Mouse (Mus musculus): Measurements from ENCODE around the gene Nudt19. TPM values are rescaled to one million over a fixed set of nuclear protein-coding genes. Genes with fewer than 3 reads are reported as not detected.
A peak's percentile ranks its signal among the peaks of the same experiment; 100 is the strongest.

Nudt19 gene
- 75.2 and 76.6 TPM in 2 replicates for total RNA-seq (2014; rRNA removed; ENCODE audit: low replicate concordance)
- 133 and 136 TPM in 2 replicates for polyA plus RNA-seq (2015; fragmentation: Nextera tagmentation; extraction: Ambion mirVana)

- peaks cover 8% of the 10 kb centered on the region for H3K4me1 ChIP-seq (ENCODE audit: control insufficient read depth, insufficient read depth)
- peak within 1 kb of the TSS; percentile 97 for H3K4me2 ChIP-seq (ENCODE audit: low read depth, low read length)
- peak within 1 kb of the TSS; percentile 87 for H3K4me3 ChIP-seq (ENCODE audit: low read depth, low read length)
- no peak for ATAC-seq (ENCODE audit: insufficient read depth, low read depth)
- TF ChIP-seq EP300 (IDR thresholded peaks at IDR 0.05; ENCODE audit: low read depth) (no peak), CTCF (IDR thresholded peaks at IDR 0.05; ENCODE audit: low read depth) (no peak)
- no peaks in the 10 kb centered on the region for H3K9me3 ChIP-seq (replicated peaks; ENCODE audit: control insufficient read depth, low read length)
- H3K36me3 ChIP-seq (replicated peaks; ENCODE audit: control insufficient read depth, insufficient read depth, low read length) = peaks cover 3% of the 10 kb centered on the region
- H3K9ac ChIP-seq (replicated peaks; ENCODE audit: low read depth, low read length) = peak within 1 kb of the TSS; percentile 97
- no peak for DNase-seq (ENCODE audit: low spot score)
- peak within 1 kb of the TSS; percentile 100 for H3K27ac ChIP-seq (ENCODE audit: low read depth)
- 55% methylated on average over 4 of the region's 4 CpGs for WGBS
- H3K27me3 ChIP-seq (ENCODE audit: control insufficient read depth, insufficient read depth, low read length) = no peaks in the 10 kb centered on the region
Observed at GRCm38 (mm10) chr7:35556205-35556603, at the start of gene Nudt19. TSS of gene Nudt19 (minus strand) at chr7:35556304.

- no peak for DNase-seq (ENCODE audit: low spot score)
Observed at GRCm38 (mm10) chr7:35602766-35603165, 46.7 kb upstream of the Nudt19 start.

DNA sequence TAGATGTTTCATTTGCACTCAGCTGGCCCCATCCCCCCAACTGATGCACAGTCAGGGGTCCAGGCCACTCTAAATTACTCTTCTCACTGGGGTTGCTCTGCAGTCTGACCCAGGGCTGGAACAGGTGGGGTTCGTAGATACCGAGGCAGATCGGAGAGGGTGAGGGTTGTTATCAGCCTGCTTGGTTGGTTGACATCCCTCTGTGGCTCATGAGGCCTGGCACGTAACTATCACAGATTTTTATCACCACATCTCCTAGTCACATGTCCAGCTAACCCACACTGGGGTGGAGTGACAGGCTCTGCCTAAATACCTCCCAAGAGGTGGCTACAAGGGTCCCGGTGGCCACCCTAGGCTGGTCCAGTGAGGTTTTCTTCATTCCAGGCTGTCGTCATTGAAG lies 45.0 kb upstream of the Nudt19 start:
- no peak for ATAC-seq (ENCODE audit: insufficient read depth, low read depth)
- Histone ChIP-seq H3K27me3 (ENCODE audit: control insufficient read depth, insufficient read depth, low read length) (no peaks in the 10 kb centered on the region), H3K4me1 (ENCODE audit: control insufficient read depth, insufficient read depth) (no peaks in the 10 kb centered on the region), H3K9ac (replicated peaks; ENCODE audit: low read depth, low read length) (no peak overlapping the region), H3K4me3 (ENCODE audit: low read depth, low read length) (no peak overlapping the region), H3K27ac (ENCODE audit: low read depth) (no peak overlapping the region), H3K36me3 (replicated peaks; ENCODE audit: control insufficient read depth, insufficient read depth, low read length) (peaks cover 26% of the 10 kb centered on the region), H3K4me2 (ENCODE audit: low read depth, low read length) (no peak overlapping the region), H3K9me3 (replicated peaks; ENCODE audit: control insufficient read depth, low read length) (no peaks in the 10 kb centered on the region)
- no peak for TF ChIP-seq EP300 (IDR thresholded peaks at IDR 0.05; ENCODE audit: low read depth)
- no peak for TF ChIP-seq CTCF (IDR thresholded peaks at IDR 0.05; ENCODE audit: low read depth)
- WGBS = 77% methylated on average over 6 of the region's 6 CpGs
- DNase-seq (ENCODE audit: low spot score) = no peak

More at GRCm38 (mm10) chr7:35602766-35603165, 46.7 kb upstream of the Nudt19 start:
- no peak for ATAC-seq (ENCODE audit: insufficient read depth, low read depth)
- H3K4me2 ChIP-seq (ENCODE audit: low read depth, low read length) = no peak overlapping the region
- H3K9me3 ChIP-seq (replicated peaks; ENCODE audit: control insufficient read depth, low read length) = no peaks in the 10 kb centered on the region
- H3K9ac ChIP-seq (replicated peaks; ENCODE audit: low read depth, low read length) = no peak overlapping the region
- WGBS = 91% methylated on average over 5 of the region's 5 CpGs
- H3K4me3 ChIP-seq (ENCODE audit: low read depth, low read length) = no peak overlapping the region
- H3K27ac ChIP-seq (ENCODE audit: low read depth) = no peak overlapping the region
- TF ChIP-seq EP300 (IDR thresholded peaks at IDR 0.05; ENCODE audit: low read depth) (no peak), CTCF (IDR thresholded peaks at IDR 0.05; ENCODE audit: low read depth) (no peak)
- H3K4me1 ChIP-seq (ENCODE audit: control insufficient read depth, insufficient read depth) = no peaks in the 10 kb centered on the region
- no peaks in the 10 kb centered on the region for H3K27me3 ChIP-seq (ENCODE audit: control insufficient read depth, insufficient read depth, low read length)
- peaks cover 31% of the 10 kb centered on the region for H3K36me3 ChIP-seq (replicated peaks; ENCODE audit: control insufficient read depth, insufficient read depth, low read length)

- H3K9ac ChIP-seq (replicated peaks; ENCODE audit: low read depth, low read length) = no peak overlapping the region
- no peak for ATAC-seq (ENCODE audit: insufficient read depth, low read depth)
- no peak overlapping the region for H3K4me3 ChIP-seq (ENCODE audit: low read depth, low read length)
- WGBS = 90% methylated on average over 10 of the region's 10 CpGs
- H3K27me3 ChIP-seq (ENCODE audit: control insufficient read depth, insufficient read depth, low read length) = no peaks in the 10 kb centered on the region
- no peak overlapping the region for H3K27ac ChIP-seq (ENCODE audit: low read depth)
- TF ChIP-seq CTCF (IDR thresholded peaks at IDR 0.05; ENCODE audit: low read depth) (no peak), EP300 (IDR thresholded peaks at IDR 0.05; ENCODE audit: low read depth) (no peak)
- H3K9me3 ChIP-seq (replicated peaks; ENCODE audit: control insufficient read depth, low read length) = no peaks in the 10 kb centered on the region
- no peak for DNase-seq (ENCODE audit: low spot score)
- H3K36me3 ChIP-seq (replicated peaks; ENCODE audit: control insufficient read depth, insufficient read depth, low read length) = peaks cover 36% of the 10 kb centered on the region
- H3K4me1 ChIP-seq (ENCODE audit: control insufficient read depth, insufficient read depth) = no peaks in the 10 kb centered on the region
- H3K4me2 ChIP-seq (ENCODE audit: low read depth, low read length) = no peak overlapping the region
Observed at GRCm38 (mm10) chr7:35600031-35600430, 43.9 kb upstream of the Nudt19 start.

DNA sequence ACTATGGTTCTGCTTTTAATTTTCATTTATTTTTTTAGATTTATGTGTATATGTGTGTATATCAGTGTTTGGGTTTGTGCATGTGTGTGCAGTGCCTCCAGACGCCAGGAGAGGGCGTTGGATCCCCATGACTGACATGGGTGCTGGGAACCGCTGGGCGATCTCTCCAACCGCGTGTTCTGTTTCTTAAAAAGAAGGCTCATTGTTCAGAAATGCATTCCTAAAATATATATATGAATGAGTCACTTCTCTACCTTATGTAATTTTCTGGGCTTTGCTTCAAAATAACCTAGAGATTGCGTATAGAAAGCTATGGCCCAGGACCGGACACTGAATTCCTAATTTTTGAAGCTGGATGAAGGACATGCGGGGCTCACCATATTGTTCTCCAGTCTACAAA lies 43.4 kb upstream of the Nudt19 start:
- 88% methylated on average over 9 of the region's 9 CpGs for WGBS
- Histone ChIP-seq H3K27me3 (ENCODE audit: control insufficient read depth, insufficient read depth, low read length) (no peaks in the 10 kb centered on the region), H3K9me3 (replicated peaks; ENCODE audit: control insufficient read depth, low read length) (no peaks in the 10 kb centered on the region), H3K4me2 (ENCODE audit: low read depth, low read length) (no peak overlapping the region), H3K9ac (replicated peaks; ENCODE audit: low read depth, low read length) (no peak overlapping the region), H3K36me3 (replicated peaks; ENCODE audit: control insufficient read depth, insufficient read depth, low read length) (peaks cover 42% of the 10 kb centered on the region), H3K4me1 (ENCODE audit: control insufficient read depth, insufficient read depth) (no peaks in the 10 kb centered on the region), H3K27ac (ENCODE audit: low read depth) (no peak overlapping the region), H3K4me3 (ENCODE audit: low read depth, low read length) (no peak overlapping the region)
- DNase-seq (ENCODE audit: low spot score) (no peak), ATAC-seq (ENCODE audit: insufficient read depth, low read depth) (no peak)
- TF ChIP-seq EP300 (IDR thresholded peaks at IDR 0.05; ENCODE audit: low read depth) = no peak
- TF ChIP-seq CTCF (IDR thresholded peaks at IDR 0.05; ENCODE audit: low read depth) = no peak

DNA sequence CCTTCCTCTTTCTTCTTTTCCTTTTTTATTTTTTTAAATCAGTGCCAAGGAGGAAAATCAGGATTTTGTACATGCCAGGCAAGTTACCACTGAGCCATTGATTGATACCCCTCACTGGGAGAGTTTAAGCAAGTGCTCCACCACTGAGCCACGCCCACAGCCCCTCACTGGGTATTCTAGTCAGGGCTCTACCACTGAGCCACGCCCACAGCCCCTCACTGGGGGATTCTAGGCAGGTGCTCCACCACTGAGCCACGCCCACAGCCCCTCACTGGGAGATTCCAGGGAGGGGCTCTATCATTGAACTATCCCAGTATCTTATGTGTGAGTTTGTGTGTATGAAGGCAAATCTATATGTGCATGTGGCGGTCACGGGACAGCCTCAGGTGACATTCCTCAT lies 38.2 kb upstream of the Nudt19 start:
- no peak for ATAC-seq (ENCODE audit: insufficient read depth, low read depth)
- Histone ChIP-seq H3K9ac (replicated peaks; ENCODE audit: low read depth, low read length) (no peak overlapping the region), H3K4me2 (ENCODE audit: low read depth, low read length) (no peak overlapping the region), H3K27ac (ENCODE audit: low read depth) (no peak overlapping the region), H3K4me1 (ENCODE audit: control insufficient read depth, insufficient read depth) (no peaks in the 10 kb centered on the region), H3K27me3 (ENCODE audit: control insufficient read depth, insufficient read depth, low read length) (no peaks in the 10 kb centered on the region), H3K4me3 (ENCODE audit: low read depth, low read length) (no peak overlapping the region), H3K36me3 (replicated peaks; ENCODE audit: control insufficient read depth, insufficient read depth, low read length) (peaks cover 46% of the 10 kb centered on the region), H3K9me3 (replicated peaks; ENCODE audit: control insufficient read depth, low read length) (no peaks in the 10 kb centered on the region)
- no peak for DNase-seq (ENCODE audit: low spot score)
- 93% methylated on average over 5 of the region's 5 CpGs for WGBS
- no peak for TF ChIP-seq EP300 (IDR thresholded peaks at IDR 0.05; ENCODE audit: low read depth)
